Mouse (Mus musculus) myocyte (in vitro differentiated cells): Measurements from ENCODE around the gene Cblb.

ENCODE experiments used
- MYOD1 ChIP-seq, 3 experiments: IDR thresholded peaks; one replicate each; pipeline ENCODE4 v1.6.1; 2011; ENCODE audit warnings: control low read depth in 2 of 3, low read depth in 2 of 3, mild to moderate bottlenecking in 2 of 3, moderate library complexity in 1 of 3; ENCODE audit not compliant: insufficient read length in 2 of 3, control insufficient read depth in 1 of 3
- POLR2A ChIP-seq: IDR thresholded peaks from one replicate; pipeline ENCODE4 v1.6.1; 2011; ENCODE audit warnings: low read depth, mild to moderate bottlenecking, control low read depth, moderate library complexity; ENCODE audit not compliant: insufficient read length
- POLR2AphosphoS2 ChIP-seq: IDR thresholded peaks from one replicate; pipeline ENCODE4 v1.6.1; 2011; ENCODE audit warnings: low read depth, control low read depth; ENCODE audit not compliant: insufficient read length
- TCF12 ChIP-seq: IDR thresholded peaks from one replicate; pipeline ENCODE4 v1.6.1; 2011; ENCODE audit warnings: mild to moderate bottlenecking, control low read depth; ENCODE audit not compliant: poor library complexity, insufficient read depth, severe bottlenecking

GRCm38 (mm10) chr16:51987085-51987620, 43.9 kb upstream of the Cblb start:
- TF ChIP-seq POLR2A (no peak), POLR2AphosphoS2 (no peak), TCF12 (no peak), MYOD1 (IDR thresholded peaks at IDR 0.05; ENCODE audit: control insufficient read depth in 1 of 3, insufficient read length in 2 of 3, low read depth in 2 of 3) (no peak)
